Mouse (Mus musculus) thymus, postnatal 36 days (tissue): ENCODE measurements around the gene Cks1brt.
A peak's percentile ranks its signal among the peaks of the same experiment; 100 is the strongest.
"Not testable (repeated sequence)": the region's sequence is repeated elsewhere in the genome, so short reads cannot be mapped to it uniquely, and the experiment has no call there.

Experiments
- DNase-seq, 2 experiments: peaks; one replicate each; pipeline ENCODE4 v3.0.0; 2022; ENCODE audit warnings: mixed read lengths in 2 of 2

The Cks1brt gene

GRCm38 (mm10) chr8:85151624-85152023 is at the start of gene Cks1brt:
TSS of gene Cks1brt (plus strand) at chr8:85151924.
- no peak for DNase-seq

GRCm38 (mm10) chr8:85113241-85113640 is 38.5 kb upstream of the Cks1brt start:
- DNase-seq = no peak

DNA sequence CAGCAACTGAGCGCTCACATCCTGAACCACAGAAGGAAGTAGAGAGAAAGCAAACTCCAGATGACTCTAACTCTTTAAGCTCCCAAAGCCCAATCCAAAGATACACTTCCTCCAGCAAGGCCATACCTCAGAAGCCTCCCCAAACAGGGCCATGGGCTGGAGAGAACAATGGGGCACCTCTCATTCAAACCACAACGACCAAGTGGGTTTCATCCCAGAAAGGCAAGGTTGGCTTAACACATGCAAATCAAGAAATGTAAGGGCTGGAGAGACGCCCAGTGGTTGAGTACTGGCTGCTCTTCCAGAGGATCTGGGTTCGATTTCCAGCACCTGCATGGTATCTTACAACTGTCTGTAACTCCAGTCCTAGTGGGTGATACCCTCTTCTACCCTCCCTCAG is 36.2 kb upstream of the Cks1brt start:
- DNase-seq = no peak

DNA sequence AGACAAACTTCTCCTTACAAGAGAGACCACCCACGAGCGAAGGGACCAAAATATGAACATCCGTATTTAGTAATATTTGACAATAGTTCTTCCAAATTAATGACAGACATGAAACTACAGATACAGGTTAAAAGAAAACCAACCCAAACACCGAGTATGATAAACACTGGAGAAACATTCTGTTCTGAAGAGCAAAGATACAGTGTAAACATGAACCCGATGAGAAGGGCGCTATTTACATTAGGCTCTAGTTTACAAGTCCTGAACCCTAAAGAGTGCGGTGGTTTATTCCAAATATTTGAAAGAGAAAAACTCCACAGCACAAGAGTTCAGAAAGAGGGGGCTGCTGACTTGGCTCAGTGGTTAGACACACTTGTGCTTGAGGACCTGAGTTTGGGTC is 34.7 kb upstream of the Cks1brt start:
- no peak for DNase-seq

DNA sequence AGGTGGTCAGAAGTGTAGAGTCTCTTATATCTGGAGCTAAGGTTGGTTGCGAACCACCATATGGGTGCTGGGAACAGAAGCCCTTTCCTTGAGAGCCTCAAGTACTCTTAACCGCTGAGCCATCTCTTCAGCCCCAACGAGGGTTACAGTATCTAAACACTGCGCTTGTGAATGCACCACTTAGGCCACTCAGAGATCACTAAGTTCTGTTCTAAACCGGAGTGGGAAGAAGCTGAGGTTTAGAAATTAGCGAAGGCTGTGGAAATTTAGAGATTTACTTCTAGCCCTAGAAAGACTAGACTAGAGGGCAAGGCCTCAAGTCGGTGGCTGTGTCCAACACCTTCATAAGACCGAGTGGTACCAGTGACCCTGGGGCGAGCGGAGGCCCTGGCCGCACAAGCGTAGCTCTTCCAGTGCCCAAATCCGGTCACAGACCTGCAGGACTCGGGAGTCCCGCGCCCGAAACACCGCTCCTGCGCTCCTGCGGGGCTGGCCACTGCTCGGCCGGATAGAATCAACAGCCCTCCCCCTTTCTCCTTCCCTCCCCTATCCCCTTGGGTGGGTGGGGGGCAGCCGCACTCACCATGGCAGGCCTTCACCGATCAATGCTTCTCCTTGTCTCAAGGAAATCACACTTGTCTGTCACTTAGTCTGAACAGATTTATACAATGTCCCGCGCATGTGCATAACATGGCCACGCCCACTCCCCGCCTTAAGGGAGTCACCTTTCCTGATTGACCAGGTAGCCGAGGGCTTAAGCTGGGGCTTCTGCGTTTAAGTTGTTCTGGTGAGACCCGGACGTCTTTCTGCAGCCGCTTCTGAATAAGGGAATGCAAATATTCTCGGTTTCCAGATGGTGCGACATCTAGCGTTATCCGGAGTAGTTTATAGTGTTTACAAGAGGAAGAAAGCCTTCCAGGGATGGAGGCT is 32.4 kb upstream of the Cks1brt start:
- DNase-seq = peak; percentile 16 to 19

DNA sequence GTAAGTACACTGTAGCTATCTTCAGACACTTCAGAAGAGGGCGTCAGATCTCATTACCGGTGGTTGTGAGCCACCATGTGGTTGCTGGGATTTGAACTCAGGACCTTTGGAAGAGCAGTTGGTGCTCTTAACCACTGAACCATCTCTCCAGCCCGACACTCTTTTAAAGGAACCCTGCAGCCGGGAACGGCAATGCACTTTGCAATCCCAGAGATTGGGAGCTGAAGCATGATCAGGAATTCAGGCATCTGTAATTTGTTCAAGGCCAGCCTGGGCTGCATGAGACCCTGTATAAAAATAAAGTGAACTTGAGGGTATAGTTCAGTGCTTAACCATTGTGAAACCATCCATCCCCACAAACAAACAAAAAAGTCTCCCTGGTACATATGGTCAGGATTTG is 31.5 kb upstream of the Cks1brt start:
- not testable (repeated sequence) for DNase-seq

DNA sequence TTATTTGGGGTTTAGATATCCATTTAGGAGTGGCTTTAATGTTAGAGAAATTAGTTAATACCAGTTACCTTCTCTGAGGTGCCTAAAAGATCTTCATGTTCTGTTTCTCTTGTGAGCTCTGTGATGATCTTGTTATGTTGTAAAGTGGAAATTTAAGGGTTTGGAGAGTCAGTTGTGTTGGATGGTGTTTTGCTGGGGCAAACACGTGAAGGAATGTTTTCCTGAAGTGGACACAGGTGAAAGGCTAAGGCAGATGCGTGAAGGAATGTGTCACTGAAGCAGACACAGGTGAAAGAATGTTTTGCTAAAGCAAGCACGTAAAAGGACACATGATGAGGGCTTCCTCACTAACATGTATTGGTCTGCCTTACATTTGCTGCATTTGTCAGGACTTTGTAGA is 28.7 kb upstream of the Cks1brt start, which contains the start of gene Zfp791:
Zfp791 (minus strand) TSS at position 101 of the 400 bp plus-strand sequence.
- DNase-seq = no peak

DNA sequence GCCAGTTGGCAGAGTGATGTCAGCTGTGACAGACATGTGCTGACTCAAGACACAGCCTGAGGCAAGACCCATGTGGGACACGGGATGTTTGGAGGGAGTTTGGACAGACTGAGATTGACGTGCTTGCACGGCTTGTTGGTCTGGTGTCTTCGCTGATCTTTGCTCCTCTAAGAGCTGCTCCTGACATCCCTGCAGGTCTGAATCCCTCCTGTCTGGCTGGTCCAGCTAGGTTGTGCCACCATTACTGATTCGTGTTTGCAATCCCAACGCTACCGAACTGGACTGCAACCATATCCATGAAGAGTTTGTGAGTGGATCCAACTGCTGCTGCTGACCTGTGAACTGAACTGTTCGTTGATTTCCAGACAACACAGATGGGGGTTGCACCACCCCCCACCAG is 28.0 kb upstream of the Cks1brt start:
- DNase-seq = no peak

GRCm38 (mm10) chr8:85132335-85132734 is 19.4 kb upstream of the Cks1brt start:
- no peak for DNase-seq

- DNase-seq = not testable (repeated sequence)
These were observed 16.0 kb upstream of the Cks1brt start for GRCm38 (mm10) chr8:85135690-85136089.

DNA sequence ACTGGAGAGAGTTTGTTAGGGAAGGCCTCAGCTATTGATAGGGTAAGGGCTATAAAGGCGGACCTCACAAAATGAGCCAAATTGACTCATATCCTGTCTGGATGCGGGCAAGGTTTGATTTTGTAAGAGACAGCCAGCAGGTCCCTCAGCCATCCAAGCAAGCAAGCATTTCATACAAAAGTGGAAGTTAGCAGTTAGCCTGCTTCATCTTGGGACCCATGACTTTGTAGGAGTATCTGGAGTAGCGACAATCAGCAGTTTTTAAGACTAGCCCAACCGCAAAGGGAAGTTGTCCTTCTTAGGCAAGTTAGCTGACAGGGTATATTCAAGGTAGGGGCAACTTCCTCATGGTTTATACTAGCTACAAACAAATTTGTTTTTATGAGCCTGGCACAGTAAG is 9.2 kb upstream of the Cks1brt start:
- no peak for DNase-seq

GRCm38 (mm10) chr8:85171291-85171690 is 19.6 kb downstream of the Cks1brt start:
- DNase-seq = peak; percentile 7 to 10

GRCm38 (mm10) chr8:85175892-85176291 is 24.2 kb downstream of the Cks1brt start:
- DNase-seq = no peak

- DNase-seq = no peak
These were observed 40.6 kb downstream of the Cks1brt start for GRCm38 (mm10) chr8:85192346-85192745.

DNA sequence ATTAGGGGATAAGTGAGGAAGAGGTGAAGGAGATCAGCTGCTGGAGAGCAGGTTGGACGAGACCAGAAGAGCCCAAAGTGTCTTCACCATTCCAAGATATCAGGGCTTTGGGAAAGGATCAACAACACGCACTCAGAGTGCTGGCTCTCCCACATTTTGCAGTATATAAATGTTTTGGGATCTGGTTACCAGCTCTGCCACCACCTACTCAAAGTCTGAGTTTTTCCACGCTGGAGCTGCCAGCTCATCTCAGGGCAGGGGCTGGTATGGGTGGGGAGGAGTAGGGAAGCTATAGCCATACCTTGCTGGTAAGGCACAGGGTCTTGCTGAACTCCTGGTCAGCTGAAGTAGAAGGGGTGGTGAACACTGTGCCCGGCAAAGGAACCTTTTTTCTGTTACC is 68.5 kb downstream of the Cks1brt start:
- no peak for DNase-seq

DNA sequence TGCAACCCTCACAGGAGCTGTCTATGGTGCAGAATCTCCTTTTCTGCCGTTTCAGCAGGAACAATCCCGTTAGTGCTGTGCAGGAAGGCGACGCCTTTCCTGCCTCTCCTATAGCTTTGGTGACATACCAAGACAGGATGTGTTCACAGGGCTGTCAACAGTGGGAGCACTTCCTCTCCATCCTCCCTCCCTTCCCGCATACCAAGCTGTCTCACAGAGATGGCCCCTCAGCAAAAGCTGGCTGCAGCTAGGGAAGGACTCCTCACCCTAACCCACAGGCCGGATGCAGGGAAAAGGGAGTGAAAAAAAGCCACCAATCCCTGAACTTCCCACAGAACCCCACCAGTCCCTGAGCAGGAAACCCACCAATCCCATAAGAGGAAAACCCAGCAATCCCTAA is 69.3 kb downstream of the Cks1brt start:
- no peak for DNase-seq
